ENCODE assay signal across 9 mouse cellular contexts in the genomic region with DNA sequence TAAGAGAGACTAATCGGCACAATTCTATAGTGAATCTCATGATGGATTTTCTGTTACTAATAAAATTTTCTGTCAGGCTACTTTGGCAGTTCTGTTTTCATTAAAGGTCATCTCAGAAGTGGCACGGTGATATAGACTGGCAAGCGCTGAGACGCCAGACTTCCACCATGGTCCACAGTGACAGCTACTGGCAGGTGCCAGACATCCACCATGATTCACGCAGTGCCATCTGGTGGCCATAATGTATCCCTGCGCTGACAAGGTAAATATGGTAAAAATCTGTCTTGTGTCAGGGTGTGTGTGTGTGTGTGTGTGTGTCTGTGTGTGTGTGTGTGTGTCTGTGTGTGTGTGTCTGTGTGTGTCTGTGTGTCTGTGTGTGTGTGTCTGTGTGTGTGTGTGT.
A peak's percentile ranks its signal among the peaks of the same experiment; 100 is the strongest.
DNase-seq lines count a peak whose midpoint lies in the region; ATAC-seq and TF ChIP-seq lines count a peak whose summit lies in the region.
"Had no signal": no experiment of that assay in that cellular context is flagged by ENCODE, and none has a peak within 500 bp of the region (broad histone marks: within the 10 kb centered on the region; RNA-seq: fewer than 3 reads in every experiment).

No protein-coding gene starts in this region.

- no peaks in the 10 kb centered on the region for H3K36me3 ChIP-seq in C2C12 (ENCODE audit: control insufficient read depth, insufficient read depth)
- no peaks in the 10 kb centered on the region for H3K36me3 ChIP-seq in ES-E14 (ENCODE audit: control insufficient read depth, insufficient read depth, low read length, poor library complexity, severe bottlenecking)
- no peaks in the 10 kb centered on the region for H3K36me3 ChIP-seq in lung, postnatal 0 days (ENCODE audit: insufficient read depth, low read length)
- H3K36me3 ChIP-seq: limb, embryonic 12.5 days had no signal

- in situ Hi-C loops in ES-E14 (cut with MboI; ENCODE audit: low sequenced_read_pairs in 2 of 2, unreplicated experiment in 2 of 2) = no loop called here

- H3ac ChIP-seq in C2C12 (ENCODE audit: control insufficient read depth, insufficient read length, low read depth) = no peak overlapping the region

- H3K4me3 ChIP-seq in C2C12 (ENCODE audit: insufficient read depth, poor library complexity, severe bottlenecking) (no peak overlapping the region), ES-E14 (ENCODE audit: insufficient read depth in 1 of 2, low read depth in 1 of 2, low read length in 2 of 2, poor library complexity in 1 of 2, severe bottlenecking in 1 of 2) (no peak overlapping the region)
- no peak overlapping the region for H3K4me3 ChIP-seq in lung, postnatal 0 days (ENCODE audit: low read depth, low read length)
- H3K4me3 ChIP-seq: limb, embryonic 12.5 days had no signal

- TF ChIP-seq CTCF in C2C12 (IDR thresholded peaks at IDR 0.05; ENCODE audit: control insufficient read depth, insufficient read depth, insufficient read length) = peak; percentile 65
- TF ChIP-seq CTCF in lung, postnatal 0 days (IDR thresholded peaks at IDR 0.05) = peak; percentile 75

- H3K79me2 ChIP-seq in C2C12 (ENCODE audit: control insufficient read depth, insufficient read depth) = no peaks in the 10 kb centered on the region

- H3K9me3 ChIP-seq in ES-E14 (ENCODE audit: control insufficient read depth, insufficient read depth, low read depth, low read length) = no peaks in the 10 kb centered on the region
- no peaks in the 10 kb centered on the region for H3K9me3 ChIP-seq in lung, postnatal 0 days (ENCODE audit: low read length)
- H3K9me3 ChIP-seq: limb, embryonic 12.5 days had no signal

- H3K79me3 ChIP-seq in C2C12 (ENCODE audit: low read depth) = no peaks in the 10 kb centered on the region

- H3K27me3 ChIP-seq in C2C12 (ENCODE audit: control insufficient read depth, insufficient read depth, insufficient read length) = no peaks in the 10 kb centered on the region
- no peaks in the 10 kb centered on the region for H3K27me3 ChIP-seq in lung, postnatal 0 days (replicated peaks; ENCODE audit: insufficient read depth, low read length)
- H3K27me3 ChIP-seq: limb, embryonic 12.5 days had no signal

- no peak overlapping the region for H3K4me2 ChIP-seq in lung, postnatal 0 days (replicated peaks; ENCODE audit: low read depth, low read length)
- H3K4me2 ChIP-seq: limb, embryonic 12.5 days had no signal

- ATAC-seq in frontal cortex, adult (ENCODE audit: low TSS enrichment) = peak; percentile 88
- no peak for ATAC-seq in lung, postnatal 0 days

- no peak overlapping the region for H3K27ac ChIP-seq in ES-E14 (ENCODE audit: insufficient read depth, low read depth, low read length, poor library complexity, severe bottlenecking)
- no peak overlapping the region for H3K27ac ChIP-seq in lung, postnatal 0 days (ENCODE audit: low read length)
- H3K27ac ChIP-seq: limb, embryonic 12.5 days had no signal

- H3K9ac ChIP-seq in ES-E14 (ENCODE audit: insufficient read depth, low read depth, low read length, poor library complexity, severe bottlenecking) = no peak overlapping the region
- no peak overlapping the region for H3K9ac ChIP-seq in lung, postnatal 0 days (replicated peaks; ENCODE audit: low read depth)
- H3K9ac ChIP-seq: limb, embryonic 12.5 days had no signal

- no peaks in the 10 kb centered on the region for H3K4me1 ChIP-seq in ES-E14 (ENCODE audit: control insufficient read depth in 2 of 2, insufficient read depth in 2 of 2, low read length in 2 of 2, poor library complexity in 1 of 2)
- H3K4me1 ChIP-seq in lung, postnatal 0 days (ENCODE audit: insufficient read depth, low read depth, low read length) = no peaks in the 10 kb centered on the region
- H3K4me1 ChIP-seq: limb, embryonic 12.5 days had no signal

- no peak for TF ChIP-seq EP300 in lung, postnatal 0 days (IDR thresholded peaks at IDR 0.05)

- DNase-seq in ES-E14 (ENCODE audit: low read depth, low spot score) = peak; percentile 36
- peak; percentile 15 for DNase-seq in cerebellum, adult 8-10 months
- DNase-seq in kidney, postnatal 10 days = peak; percentile 63
- DNase-seq in lung, postnatal 0 days (ENCODE audit: low spot score) = peak; percentile 28
- peak; percentile 42 for DNase-seq in right cerebral cortex, adult 18-20 months
- DNase-seq in natural killer cell, adult 2 months (ENCODE audit: low spot score in 2 of 2) = no peak

- 27% methylated on average over 6 of the region's 6 CpGs for WGBS in lung, postnatal 0 days

TF ChIP-seq in C2C12, 6 proteins besides CTCF, POLR2A, EP300 and RAD21:
- TF ChIP-seq MYOD1 (IDR thresholded peaks at IDR 0.05; ENCODE audit: control insufficient read depth, insufficient read length, low read depth) (peak; percentile 82), MYOG (IDR thresholded peaks at IDR 0.05; ENCODE audit: control insufficient read depth, extremely low read depth, insufficient read length) (no peak), FOSL1 (IDR thresholded peaks at IDR 0.05; ENCODE audit: insufficient read depth, low read length, poor library complexity, severe bottlenecking) (no peak), MAX (IDR thresholded peaks at IDR 0.05) (no peak)

TF ChIP-seq in ES-E14, 5 proteins besides CTCF, POLR2A, EP300 and RAD21:
- TF ChIP-seq ZC3H11A (IDR thresholded peaks at IDR 0.05; ENCODE audit: borderline replicate concordance, low read depth, low read length) = peak; percentile 87
- no peak for TF ChIP-seq MAFK (IDR thresholded peaks at IDR 0.05; ENCODE audit: insufficient read depth, low read depth, low read length)

Comparison
In these comparisons a context has a peak if more than half of its experiments do, and no peak if none do; other contexts are left out.
1. DNase-seq: peak in ES-E14 (single experiment), cerebellum, adult 8-10 months (single experiment), kidney, postnatal 10 days (single experiment), lung, postnatal 0 days (single experiment) and right cerebral cortex, adult 18-20 months (single experiment); none in natural killer cell, adult 2 months (0 of 2).